Mouse (Mus musculus) embryonic fibroblast, embryonic 13.5 days (primary cell): ENCODE results near the gene Polr1c.

Source experiments
- CTCF ChIP-seq: IDR thresholded peaks from 2 replicates; pipeline ENCODE4 v1.5.1; 2011; ENCODE audit warnings: mild to moderate bottlenecking, control low read depth, low read length, moderate library complexity, borderline replicate concordance; ENCODE audit not compliant: insufficient read depth
- POLR2A ChIP-seq: IDR thresholded peaks from 2 replicates; pipeline ENCODE4 v1.6.1; 2011; ENCODE audit warnings: low read depth, mild to moderate bottlenecking, control low read depth, low read length, moderate library complexity

- no peak for TF ChIP-seq CTCF
- no peak for TF ChIP-seq POLR2A
These were observed 24.8 kb upstream of the Polr1c start for GRCm38 (mm10) chr17:46272675-46273074.
